Mouse (Mus musculus): Measurements from ENCODE around the gene Ablim1. TPM values are rescaled to one million over a fixed set of nuclear protein-coding genes. Genes with fewer than 3 reads are reported as not detected.

Ablim1 gene
- polyA plus RNA-seq, 1 experiment from 2014 or later = 26.6 TPM

DNA sequence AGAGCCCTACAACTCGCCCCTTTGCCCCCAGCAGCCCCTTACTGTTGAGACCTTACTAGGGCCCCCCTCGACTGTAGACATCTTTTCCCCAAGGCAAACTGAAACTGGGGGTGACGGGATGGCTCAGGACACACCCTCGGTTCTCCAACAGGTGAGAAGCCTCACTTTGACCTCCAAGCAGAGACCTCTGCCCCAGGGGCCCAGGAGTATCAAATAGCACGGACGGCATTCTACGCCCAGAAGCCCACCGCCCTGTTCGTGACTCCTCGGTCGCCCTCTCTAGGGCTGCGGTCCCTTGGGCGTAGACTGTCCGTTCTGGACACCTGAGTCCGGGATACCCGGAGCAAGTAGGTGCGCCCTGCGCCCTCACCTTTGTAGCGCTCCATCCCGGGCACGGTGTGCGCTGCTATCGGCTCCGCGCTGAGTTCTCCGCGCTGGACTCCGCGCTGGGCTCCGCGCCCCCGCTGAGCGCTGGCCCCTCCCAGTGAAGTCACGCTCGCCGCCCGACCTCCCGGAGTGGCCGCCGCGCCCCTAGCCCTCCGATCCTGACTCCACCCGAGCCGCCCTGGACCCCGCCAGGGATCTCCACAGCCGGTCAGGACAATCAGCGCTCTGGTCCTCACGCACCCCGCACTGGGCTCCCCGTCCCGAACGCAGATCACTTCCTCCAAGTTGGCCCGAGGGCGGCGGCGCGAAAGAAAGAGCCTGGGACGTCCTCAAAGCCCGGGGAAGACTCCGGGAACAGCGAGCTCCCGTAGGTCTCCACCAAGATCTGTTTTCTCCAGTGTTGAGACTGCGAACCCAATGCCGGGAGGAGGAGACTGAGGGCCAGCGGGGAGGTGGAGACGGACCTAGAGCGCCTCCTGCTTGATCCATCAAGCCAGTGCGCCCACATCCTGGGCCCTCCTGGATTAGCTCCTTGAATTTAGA, 306.7 kb downstream of the Ablim1 start, which contains the start of gene Afap1l2:
Gene Afap1l2 (minus strand): TSS at position 448 of the 930 bp plus-strand sequence.
- Histone ChIP-seq H3K27me3 (peaks cover 39% of the 10 kb centered on the region), H3K27ac (no peak within 1 kb of the TSS), H3K4me3 (peak within 1 kb of the TSS; percentile 45), H3K9ac (peak within 1 kb of the TSS; percentile 55), H3K4me1 (peaks cover 24% of the 10 kb centered on the region), H3K9me3 (replicated peaks) (no peaks in the 10 kb centered on the region), H3K36me3 (no peaks in the 10 kb centered on the region), H3K4me2 (replicated peaks) (peak within 1 kb of the TSS; percentile 89)
- WGBS = 3% methylated on average over 68 of the region's 68 CpGs
- ATAC-seq (ENCODE audit: low FRiP score) = peak; percentile 52; the same call in 1 of the 2 replicates

DNA sequence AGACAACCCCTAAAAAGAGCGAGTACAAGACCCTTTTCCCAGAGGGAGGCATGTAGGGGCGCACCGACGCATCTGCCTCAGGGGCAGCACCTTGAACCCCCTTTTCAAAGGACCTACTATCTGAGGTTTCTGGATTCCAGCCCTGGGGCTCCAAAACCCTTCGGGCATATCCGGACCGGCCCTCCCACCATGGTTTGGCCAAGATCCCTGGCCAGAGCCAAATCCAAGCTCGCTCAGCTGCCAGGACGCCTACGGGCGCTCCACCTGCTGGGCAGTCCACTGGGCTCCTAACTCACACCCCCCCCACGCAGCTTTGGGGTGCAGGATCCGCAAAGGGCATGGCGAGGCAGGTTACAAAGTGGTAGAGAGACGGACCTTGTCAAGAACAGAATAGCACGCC, 307.4 kb downstream of the Ablim1 start:
- H3K27me3 ChIP-seq = peaks cover 39% of the 10 kb centered on the region
- H3K36me3 ChIP-seq = no peaks in the 10 kb centered on the region
- no peak for ATAC-seq (ENCODE audit: low FRiP score)
- H3K27ac ChIP-seq = no peak overlapping the region
- peak overlapping the region; percentile 45 for H3K4me3 ChIP-seq
- peak overlapping the region; percentile 55; the same call in 1 of the 2 replicates for H3K9ac ChIP-seq
- WGBS = 67% methylated on average over 16 of the region's 16 CpGs
- H3K9me3 ChIP-seq (replicated peaks) = no peaks in the 10 kb centered on the region
- peak overlapping the region; percentile 89 for H3K4me2 ChIP-seq (replicated peaks)
- H3K4me1 ChIP-seq = peaks cover 24% of the 10 kb centered on the region

DNA sequence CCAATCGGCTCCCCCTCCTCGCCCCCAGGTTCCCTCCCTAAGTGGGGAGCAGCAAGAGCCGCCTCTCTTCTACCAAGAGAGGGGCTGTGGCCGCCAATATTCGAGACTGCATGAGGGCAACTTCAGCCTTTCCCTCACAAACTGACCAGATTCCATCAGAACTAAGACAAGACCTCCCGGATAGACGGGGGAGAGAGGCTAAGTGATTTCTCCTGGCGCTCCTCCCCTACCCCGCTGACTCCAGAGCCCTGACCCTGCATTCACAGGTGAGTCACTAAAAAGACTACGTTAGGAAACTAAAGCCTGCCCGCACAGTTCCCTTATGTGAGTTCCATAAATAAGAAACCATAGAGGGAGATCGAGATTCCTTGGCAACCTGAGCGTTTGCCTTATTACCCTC, 307.9 kb downstream of the Ablim1 start:
- Histone ChIP-seq H3K27me3 (peaks cover 39% of the 10 kb centered on the region), H3K9ac (no peak overlapping the region), H3K4me3 (no peak overlapping the region), H3K4me1 (peaks cover 23% of the 10 kb centered on the region), H3K9me3 (replicated peaks) (no peaks in the 10 kb centered on the region), H3K27ac (no peak overlapping the region), H3K36me3 (no peaks in the 10 kb centered on the region), H3K4me2 (replicated peaks) (peak overlapping the region; percentile 89; the same call in 1 of the 2 replicates)
- WGBS = 55% methylated on average over 13 of the region's 13 CpGs
- ATAC-seq (ENCODE audit: low FRiP score) = no peak

DNA sequence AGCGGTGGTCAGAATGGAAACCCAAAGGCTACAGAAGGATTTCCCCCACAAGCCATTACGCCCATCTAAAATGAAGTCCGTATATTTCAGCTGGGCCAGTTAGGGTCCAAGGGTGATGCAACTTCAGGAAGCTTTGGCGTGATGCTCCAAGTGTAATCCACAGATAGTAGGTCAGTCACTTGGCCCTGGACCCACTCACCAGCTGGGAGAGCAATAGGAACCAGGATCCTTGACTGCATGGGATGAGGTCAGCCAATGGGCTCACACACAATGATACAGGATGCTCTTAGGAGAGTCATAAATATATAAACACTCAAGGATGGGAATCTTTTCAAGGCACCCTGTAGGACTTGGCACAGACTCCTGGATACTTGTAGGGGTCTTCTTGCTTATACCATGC, 309.7 kb downstream of the Ablim1 start:
- Histone ChIP-seq H3K4me2 (replicated peaks) (no peak overlapping the region), H3K4me3 (no peak overlapping the region), H3K27me3 (peaks cover 39% of the 10 kb centered on the region), H3K36me3 (no peaks in the 10 kb centered on the region), H3K9ac (no peak overlapping the region), H3K4me1 (peaks cover 20% of the 10 kb centered on the region), H3K27ac (no peak overlapping the region), H3K9me3 (replicated peaks) (no peaks in the 10 kb centered on the region)
- no peak for ATAC-seq (ENCODE audit: low FRiP score)
- 91% methylated on average over 4 of the region's 4 CpGs for WGBS

DNA sequence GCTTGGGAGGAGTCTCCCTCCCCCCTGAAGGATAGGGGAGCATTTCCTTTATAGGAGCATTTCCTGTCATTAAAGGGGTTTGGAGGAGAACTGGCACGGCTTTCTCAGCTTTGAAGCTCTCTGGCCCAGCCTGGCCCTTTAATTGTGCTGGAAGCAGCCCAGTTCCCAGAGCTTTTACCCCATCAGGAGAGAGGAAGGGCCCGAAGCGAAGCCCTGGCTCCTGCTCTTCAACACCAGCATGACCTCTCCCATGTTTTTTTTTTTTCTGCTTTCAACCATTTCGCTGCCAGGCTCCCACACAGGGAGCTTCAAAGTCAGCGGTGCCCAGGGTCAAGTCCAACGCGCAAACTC, 311.3 kb downstream of the Ablim1 start:
- no peak overlapping the region for H3K9ac ChIP-seq
- H3K9me3 ChIP-seq (replicated peaks) = no peaks in the 10 kb centered on the region
- H3K4me3 ChIP-seq = no peak overlapping the region
- H3K36me3 ChIP-seq = no peaks in the 10 kb centered on the region
- no peak for ATAC-seq (ENCODE audit: low FRiP score)
- no peak overlapping the region for H3K27ac ChIP-seq
- peaks cover 27% of the 10 kb centered on the region for H3K4me1 ChIP-seq
- H3K4me2 ChIP-seq (replicated peaks) = no peak overlapping the region
- 43% methylated on average over 7 of the region's 7 CpGs for WGBS
- peaks cover 24% of the 10 kb centered on the region for H3K27me3 ChIP-seq

DNA sequence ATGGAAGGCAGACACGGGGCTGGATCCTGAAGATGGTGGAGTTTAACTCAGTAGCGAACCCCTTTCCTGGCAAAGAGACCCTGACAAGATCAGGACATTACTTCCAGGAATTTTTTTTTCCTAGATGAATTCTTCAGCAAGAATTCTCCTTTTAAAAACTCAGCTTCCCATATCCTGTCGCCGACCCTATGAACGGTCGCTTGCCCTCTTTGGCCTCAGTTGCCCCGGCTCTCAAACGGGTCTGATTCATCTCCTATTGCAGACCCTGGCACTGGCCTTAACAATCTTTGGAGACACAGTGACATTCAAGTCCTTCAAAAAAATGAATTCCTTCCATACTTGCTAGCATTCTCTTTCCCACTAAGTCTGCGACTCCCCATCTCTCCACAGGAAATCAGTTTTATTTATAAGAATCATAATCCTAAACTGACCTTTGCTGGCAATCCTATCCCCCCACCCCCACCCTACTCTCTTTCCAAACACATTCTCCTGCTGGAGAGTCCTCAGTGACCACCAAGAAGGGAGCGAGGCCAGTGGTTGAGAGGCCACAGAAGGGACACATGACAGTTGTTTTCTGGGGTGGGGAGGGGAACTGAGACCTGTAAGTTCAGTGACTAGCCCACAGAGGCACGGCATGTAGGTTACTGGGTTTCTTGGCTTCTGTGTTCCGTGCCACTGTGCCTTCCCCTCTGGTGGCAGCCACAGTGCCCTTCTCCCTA, 311.8 kb downstream of the Ablim1 start:
- H3K4me3 ChIP-seq = no peak overlapping the region
- no peak overlapping the region for H3K9ac ChIP-seq
- no peak overlapping the region for H3K4me2 ChIP-seq (replicated peaks)
- 68% methylated on average over 12 of the region's 12 CpGs for WGBS
- peaks cover 22% of the 10 kb centered on the region for H3K4me1 ChIP-seq
- no peak for ATAC-seq (ENCODE audit: low FRiP score)
- H3K9me3 ChIP-seq (replicated peaks) = no peaks in the 10 kb centered on the region
- H3K27me3 ChIP-seq = peaks cover 19% of the 10 kb centered on the region
- H3K27ac ChIP-seq = no peak overlapping the region
- no peaks in the 10 kb centered on the region for H3K36me3 ChIP-seq

DNA sequence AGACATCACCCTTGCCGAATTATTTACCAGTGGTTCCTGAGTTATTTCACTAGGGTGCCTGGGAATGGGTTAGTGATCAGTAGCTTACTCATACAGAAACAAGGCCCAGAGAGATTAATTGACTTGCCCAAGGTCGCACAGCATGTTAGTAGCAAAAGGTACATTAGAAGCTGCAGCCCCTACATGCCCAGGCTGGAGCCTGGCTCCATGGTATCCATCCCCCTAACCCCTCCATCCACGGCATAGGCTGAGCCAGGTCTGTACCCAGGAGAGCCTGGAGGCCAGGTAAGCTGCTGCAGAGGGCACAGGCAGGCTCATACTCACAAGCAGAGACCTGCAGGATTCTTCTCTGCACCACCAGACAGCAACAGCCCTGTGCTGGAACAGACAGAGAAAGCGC, 312.8 kb downstream of the Ablim1 start:
- ATAC-seq (ENCODE audit: low FRiP score) = no peak

DNA sequence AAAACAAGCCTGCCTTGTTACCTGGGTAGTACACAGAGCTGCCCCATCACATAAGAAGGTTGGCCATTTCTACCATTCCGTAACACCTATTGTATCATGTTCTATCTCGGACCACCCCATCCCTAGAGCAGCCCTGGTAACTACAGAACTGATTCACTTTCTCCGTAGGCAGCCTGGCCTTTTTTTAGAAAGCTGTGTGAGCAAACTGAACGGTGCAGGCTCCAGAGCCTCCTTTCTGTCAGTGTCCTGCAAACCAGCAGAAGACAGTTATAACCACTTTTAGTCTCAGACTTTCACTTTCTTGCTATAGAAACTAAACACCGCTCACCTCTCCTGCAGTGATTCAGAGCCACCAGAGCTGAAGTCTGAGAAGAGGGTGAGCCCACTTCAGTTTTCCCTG, 314.1 kb downstream of the Ablim1 start:
- Histone ChIP-seq H3K27ac (no peak overlapping the region), H3K9ac (no peak overlapping the region), H3K27me3 (no peaks in the 10 kb centered on the region), H3K9me3 (replicated peaks) (no peaks in the 10 kb centered on the region), H3K4me2 (replicated peaks) (no peak overlapping the region), H3K4me1 (peaks cover 28% of the 10 kb centered on the region), H3K4me3 (no peak overlapping the region), H3K36me3 (no peaks in the 10 kb centered on the region)
- WGBS = 87% methylated on average over 5 of the region's 5 CpGs
- ATAC-seq (ENCODE audit: low FRiP score) = no peak

More for the DNA sequence above, 312.8 kb downstream of the Ablim1 start:
- Histone ChIP-seq H3K9me3 (replicated peaks) (no peaks in the 10 kb centered on the region), H3K4me2 (replicated peaks) (no peak overlapping the region), H3K36me3 (no peaks in the 10 kb centered on the region), H3K27me3 (peaks cover 9% of the 10 kb centered on the region), H3K9ac (no peak overlapping the region), H3K4me3 (no peak overlapping the region), H3K4me1 (peaks cover 25% of the 10 kb centered on the region), H3K27ac (no peak overlapping the region)
- WGBS = 86% methylated on average over 4 of the region's 4 CpGs

DNA sequence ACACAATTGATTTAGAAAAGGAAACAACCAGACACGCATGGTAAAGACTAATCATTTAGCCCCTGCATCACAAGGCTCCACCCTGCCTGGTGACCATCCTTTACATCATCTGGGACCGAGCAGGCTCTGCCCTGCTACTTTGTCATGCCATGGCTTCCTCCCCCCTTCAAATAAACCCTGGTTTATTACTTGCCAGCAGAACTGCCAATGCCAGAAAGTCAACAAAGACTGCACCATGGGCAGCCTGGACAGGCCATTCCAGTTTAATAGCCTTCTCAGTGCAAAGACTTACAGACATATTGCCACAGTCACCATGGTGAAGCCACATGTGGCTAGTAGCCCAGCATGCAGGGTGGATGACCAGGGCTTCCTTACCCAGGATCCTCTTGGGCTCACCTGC, 314.9 kb downstream of the Ablim1 start:
- Histone ChIP-seq H3K9me3 (replicated peaks) (no peaks in the 10 kb centered on the region), H3K9ac (no peak overlapping the region), H3K4me1 (peaks cover 28% of the 10 kb centered on the region), H3K27ac (peak overlapping the region; percentile 42; the same call in 1 of the 2 replicates), H3K27me3 (no peaks in the 10 kb centered on the region), H3K4me2 (replicated peaks) (no peak overlapping the region), H3K4me3 (no peak overlapping the region), H3K36me3 (no peaks in the 10 kb centered on the region)
- ATAC-seq (ENCODE audit: low FRiP score) = no peak
- WGBS = 53% methylated on average over 2 of the region's 2 CpGs

DNA sequence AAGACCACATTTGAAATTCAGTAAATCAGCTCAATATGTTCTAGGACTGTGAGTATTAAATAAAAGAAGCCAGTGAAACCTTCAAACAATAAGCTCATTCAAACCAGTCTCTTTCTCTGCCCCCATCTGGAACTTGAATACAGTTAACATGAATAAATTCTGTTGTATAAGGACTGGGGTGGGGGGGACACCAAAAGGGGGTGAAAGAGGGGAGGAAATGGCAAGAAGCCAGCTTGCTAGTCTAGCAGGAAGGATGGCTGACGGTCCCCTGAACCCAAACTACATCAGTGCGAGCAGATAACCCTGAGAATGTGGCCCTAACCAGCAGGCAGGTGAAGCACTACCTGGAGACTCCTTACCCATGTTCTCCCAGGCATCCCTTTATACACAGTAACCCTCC, 315.8 kb downstream of the Ablim1 start:
- H3K9me3 ChIP-seq (replicated peaks) = no peaks in the 10 kb centered on the region
- no peak overlapping the region for H3K9ac ChIP-seq
- peak overlapping the region; percentile 70 for H3K27ac ChIP-seq
- H3K36me3 ChIP-seq = no peaks in the 10 kb centered on the region
- WGBS = 72% methylated on average over 2 of the region's 2 CpGs
- no peak overlapping the region for H3K4me3 ChIP-seq
- no peak for ATAC-seq (ENCODE audit: low FRiP score)
- H3K4me1 ChIP-seq = peaks cover 32% of the 10 kb centered on the region
- no peak overlapping the region for H3K4me2 ChIP-seq (replicated peaks)
- no peaks in the 10 kb centered on the region for H3K27me3 ChIP-seq

DNA sequence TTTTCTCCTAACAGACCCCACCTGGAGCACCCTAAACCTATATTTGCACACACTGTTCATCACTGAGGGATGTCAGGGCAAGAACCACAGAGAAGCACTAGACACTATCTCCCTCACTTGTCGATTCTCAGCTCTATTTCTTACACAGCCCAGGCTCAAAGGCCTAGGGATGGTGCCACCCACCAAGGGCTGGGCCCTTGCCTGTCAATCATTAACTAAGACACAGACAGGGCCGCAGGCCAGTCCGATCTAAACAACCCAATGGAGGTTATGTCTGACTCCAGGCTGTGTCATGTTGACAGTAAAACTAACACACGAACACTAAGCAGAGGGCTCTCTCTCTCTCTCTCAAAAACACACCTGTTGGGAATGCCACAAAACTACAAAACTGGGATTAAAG, 316.4 kb downstream of the Ablim1 start:
- no peaks in the 10 kb centered on the region for H3K27me3 ChIP-seq
- H3K9me3 ChIP-seq (replicated peaks) = no peaks in the 10 kb centered on the region
- no peaks in the 10 kb centered on the region for H3K36me3 ChIP-seq
- no peak overlapping the region for H3K4me3 ChIP-seq
- 79% methylated on average over 4 of the region's 4 CpGs for WGBS
- no peak for ATAC-seq (ENCODE audit: low FRiP score)
- H3K9ac ChIP-seq = no peak overlapping the region
- no peak overlapping the region for H3K4me2 ChIP-seq (replicated peaks)
- peak overlapping the region; percentile 70 for H3K27ac ChIP-seq
- peaks cover 33% of the 10 kb centered on the region for H3K4me1 ChIP-seq

DNA sequence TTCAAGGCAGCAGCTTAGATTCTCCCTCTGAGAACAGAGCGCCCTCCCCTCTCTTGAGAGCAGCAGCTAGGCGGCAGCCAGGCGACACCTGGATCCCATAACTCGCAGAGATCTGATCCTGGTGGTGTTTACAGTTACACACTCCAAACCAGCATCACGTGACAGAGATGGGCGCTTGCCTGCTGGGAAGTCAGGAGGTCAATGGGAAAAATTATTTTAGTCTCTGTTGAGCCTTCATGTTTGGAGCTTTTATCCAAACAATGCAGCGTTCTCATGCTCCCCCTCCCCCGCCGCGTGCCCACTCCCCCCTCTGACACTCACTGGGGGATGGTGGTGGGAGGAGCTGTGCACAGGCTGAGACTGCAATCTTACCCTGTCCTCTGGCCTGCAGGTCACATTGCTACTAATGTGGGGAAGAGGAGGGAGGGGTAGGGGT, 317.5 kb downstream of the Ablim1 start:
- peak overlapping the region; percentile 67 for H3K27ac ChIP-seq
- H3K36me3 ChIP-seq = no peaks in the 10 kb centered on the region
- no peaks in the 10 kb centered on the region for H3K9me3 ChIP-seq (replicated peaks)
- ATAC-seq (ENCODE audit: low FRiP score) = peak; percentile 57; the same call in 1 of the 2 replicates
- 3% methylated on average over 10 of the region's 10 CpGs for WGBS
- H3K4me2 ChIP-seq (replicated peaks) = peak overlapping the region; percentile 33
- no peaks in the 10 kb centered on the region for H3K27me3 ChIP-seq
- H3K4me3 ChIP-seq = no peak overlapping the region
- peak overlapping the region; percentile 15; the same call in 1 of the 2 replicates for H3K9ac ChIP-seq
- peaks cover 30% of the 10 kb centered on the region for H3K4me1 ChIP-seq

Measured in hindbrain, embryonic 12.5 days (tissue).